Mouse (Mus musculus) MEL (cell line): ENCODE measurements around the gene Csnk2b. TPM values are rescaled to one million over a fixed set of nuclear protein-coding genes. Genes with fewer than 3 reads are reported as not detected.

ENCODE experiments used
- DNase-seq: peaks from one replicate; pipeline ENCODE4 v3.0.0; 2011; ENCODE audit warnings: low read depth, low spot score
- H3K27ac ChIP-seq: 2 replicates; pipeline ENCODE4 v1.5.1; 2012; ENCODE audit warnings: low read depth, mild to moderate bottlenecking, control low read depth, low read length, moderate library complexity; ENCODE audit not compliant: control insufficient read depth
- H3K27me3 ChIP-seq, 2 experiments: fragments of 150-350 bp in 1 of 2; sonication (generic) in 1 of 2; 2 replicates each; pipeline ENCODE4 v1.6.1; 2012; ENCODE audit warnings: low read length in 2 of 2, mild to moderate bottlenecking in 2 of 2, improper control_type of control experiment in 1 of 2, moderate library complexity in 1 of 2; ENCODE audit not compliant: insufficient read depth in 2 of 2, control insufficient read depth in 1 of 2
- H3K36me3 ChIP-seq, 2 experiments: 2 replicates each; pipeline ENCODE4 v1.6.1; 2012 to 2014; ENCODE audit warnings: low read length in 2 of 2, improper control_type of control experiment in 1 of 2, inconsistent platforms in 1 of 2, mild to moderate bottlenecking in 1 of 2; ENCODE audit not compliant: insufficient read depth in 2 of 2, control insufficient read depth in 1 of 2
- H3K4me1 ChIP-seq, 2 experiments: fragments of 150-350 bp in 1 of 2; sonication (generic) in 1 of 2; 2 replicates each; pipeline ENCODE4 v1.6.1; 2012; ENCODE audit warnings: low read length in 2 of 2, improper control_type of control experiment in 1 of 2, mild to moderate bottlenecking in 1 of 2; ENCODE audit not compliant: insufficient read depth in 2 of 2, control insufficient read depth in 1 of 2
- H3K4me3 ChIP-seq, 2 experiments: fragments of 150-350 bp in 1 of 2; sonication (generic) in 1 of 2; 2 replicates each; pipeline ENCODE4 v1.5.1; 2012; ENCODE audit warnings: low read depth in 2 of 2, low read length in 2 of 2, mild to moderate bottlenecking in 2 of 2, moderate library complexity in 2 of 2, control low read depth in 1 of 2, improper control_type of control experiment in 1 of 2; ENCODE audit not compliant: control insufficient read depth in 1 of 2, insufficient read depth in 1 of 2
- H3K79me2 ChIP-seq: 2 replicates; pipeline ENCODE4 v1.6.1; 2012; ENCODE audit warnings: mild to moderate bottlenecking, low read length, moderate library complexity; ENCODE audit not compliant: control insufficient read depth, poor library complexity, insufficient read depth
- H3K9ac ChIP-seq: 2 replicates; pipeline ENCODE4 v1.6.1; 2012; ENCODE audit warnings: low read depth, mild to moderate bottlenecking, control low read depth, low read length, moderate library complexity; ENCODE audit not compliant: control insufficient read depth, poor library complexity, severe bottlenecking
- H3K9me3 ChIP-seq: fragments of 150-350 bp; sonication (generic); replicated peaks from 2 replicates; pipeline ENCODE4 v1.6.1; 2012; ENCODE audit warnings: mild to moderate bottlenecking, low read length, improper control_type of control experiment, moderate library complexity; ENCODE audit not compliant: insufficient read depth
- BHLHE40 ChIP-seq: IDR thresholded peaks from 2 replicates; pipeline ENCODE4 v1.6.1; 2012; ENCODE audit warnings: low read depth, mild to moderate bottlenecking, inconsistent platforms, low read length, improper control_type of control experiment, borderline replicate concordance
- CHD1 ChIP-seq: IDR thresholded peaks from 2 replicates; pipeline ENCODE4 v1.6.1; 2012; ENCODE audit warnings: low read depth, mild to moderate bottlenecking, inconsistent platforms, low read length, improper control_type of control experiment
- E2F4 ChIP-seq: IDR thresholded peaks from 2 replicates; pipeline ENCODE4 v1.6.1; 2011; ENCODE audit warnings: low read depth, low read length, improper control_type of control experiment, borderline replicate concordance
- ELF1 ChIP-seq: IDR thresholded peaks from 2 replicates; pipeline ENCODE4 v1.6.1; 2014; ENCODE audit warnings: low read depth, mild to moderate bottlenecking, inconsistent platforms, low read length, improper control_type of control experiment, moderate library complexity
- EP300 ChIP-seq, 2 experiments: IDR thresholded peaks; 2 replicates each; pipeline ENCODE4 v1.6.1; 2011; ENCODE audit warnings: improper control_type of control experiment in 2 of 2, low read length in 2 of 2, low read depth in 1 of 2, mild to moderate bottlenecking in 1 of 2
- ETS1 ChIP-seq: IDR thresholded peaks from 2 replicates; pipeline ENCODE4 v1.6.1; 2012; ENCODE audit warnings: low read depth, mild to moderate bottlenecking, inconsistent platforms, low read length, improper control_type of control experiment, moderate library complexity
- HCFC1 ChIP-seq: IDR thresholded peaks from 2 replicates; pipeline ENCODE4 v1.6.1; 2012; ENCODE audit warnings: low read depth, mild to moderate bottlenecking, inconsistent platforms, low read length, improper control_type of control experiment, moderate library complexity
- KAT2A ChIP-seq: conservative IDR thresholded peaks from 2 replicates; pipeline ENCODE4 v1.6.1; 2012; ENCODE audit warnings: low read depth, low read length, improper control_type of control experiment, inconsistent platforms
- MAZ ChIP-seq: IDR thresholded peaks from 2 replicates; pipeline ENCODE4 v1.6.1; 2012; ENCODE audit warnings: low read depth, mild to moderate bottlenecking, inconsistent platforms, low read length, improper control_type of control experiment
- MEF2A ChIP-seq: IDR thresholded peaks from 2 replicates; pipeline ENCODE4 v1.6.1; 2014; ENCODE audit warnings: low read depth, mild to moderate bottlenecking, inconsistent platforms, low read length, improper control_type of control experiment; ENCODE audit not compliant: poor library complexity, insufficient replicate concordance, severe bottlenecking; ENCODE audit errors: extremely low read depth
- MYB ChIP-seq: IDR thresholded peaks from 2 replicates; pipeline ENCODE4 v1.6.1; 2011; ENCODE audit warnings: mild to moderate bottlenecking, low read depth, low read length, improper control_type of control experiment
- POLR2AphosphoS5 ChIP-seq: IDR thresholded peaks from 2 replicates; pipeline ENCODE4 v1.6.1; 2012; ENCODE audit warnings: low read depth, borderline replicate concordance, mild to moderate bottlenecking, inconsistent platforms, low read length, moderate library complexity, mixed read lengths
- TAL1 ChIP-seq: IDR thresholded peaks from 2 replicates; pipeline ENCODE4 v1.6.1; 2012; ENCODE audit warnings: mild to moderate bottlenecking, inconsistent platforms, low read length, moderate library complexity, mixed read lengths
- TBP ChIP-seq: IDR thresholded peaks from 2 replicates; pipeline ENCODE4 v1.8.0; 2011; ENCODE audit warnings: low read depth, low read length, improper control_type of control experiment
- ZMIZ1 ChIP-seq: IDR thresholded peaks from 2 replicates; pipeline ENCODE4 v1.6.1; 2012; ENCODE audit warnings: low read depth, mild to moderate bottlenecking, inconsistent platforms, low read length, improper control_type of control experiment, moderate library complexity
- polyA plus RNA-seq, 2 experiments: library from polyadenylated mRNA; stranded (reverse) in 1 of 2; unstranded in 1 of 2; fragments of >175 nt in 1 of 2; fragments of >200 nt in 1 of 2; gene quantifications; 2 replicates each; pipeline versions ENCODE4 v1.2.1 to v1.2.4; 2012; ENCODE audit warnings: low replicate concordance in 2 of 2, low read depth in 1 of 2; ENCODE audit not compliant: insufficient read length in 2 of 2, insufficient read depth in 1 of 2, missing spikeins in 1 of 2
- total RNA-seq: library from RNA; depleted of rRNA; stranded (reverse); fragments of 300-350 nt; gene quantifications from 2 replicates; pipeline ENCODE4 v1.2.3, GENCODE M21; 2012

The Csnk2b gene
- total and polyA plus RNA-seq, 3 experiments, result 222 to 607 TPM; not detected in 1

DNA sequence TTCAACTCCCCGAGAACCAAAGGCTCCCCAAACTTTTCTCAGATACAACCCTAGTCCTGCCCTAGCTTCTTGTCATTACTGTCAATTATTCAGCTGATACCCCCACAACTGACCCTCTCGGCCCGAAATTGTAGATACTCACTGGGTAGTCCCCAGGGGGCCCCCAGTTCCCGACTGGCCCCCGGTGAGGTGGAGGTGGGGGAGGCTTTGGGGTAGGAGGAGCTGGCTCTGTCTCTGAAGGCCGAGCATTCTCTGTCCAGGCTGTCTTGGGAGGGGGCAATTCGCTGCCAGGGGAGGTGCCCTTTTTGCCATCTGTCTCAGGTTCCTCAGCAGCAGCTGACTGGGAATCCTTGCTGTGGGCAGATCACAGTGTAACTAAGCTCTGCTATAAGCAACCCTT lies 37.8 kb upstream of the Csnk2b start:
- TF ChIP-seq MAZ (no peak), TBP (no peak), MEF2A (no peak), KAT2A (no peak), BHLHE40 (no peak), MYB (no peak), ELF1 (no peak), E2F4 (no peak), EP300 (IDR thresholded peaks at IDR 0.05; ENCODE audit: low read depth in 1 of 2, low read length in 2 of 2) (no peak), ETS1 (no peak), CHD1 (no peak), POLR2AphosphoS5 (no peak)
- TF ChIP-seq, all 39 proteins: peak for 0
- H3K4me3 ChIP-seq, result no peak overlapping the region
- no peak overlapping the region for H3K27ac ChIP-seq
- no peak for DNase-seq
- peaks cover 73% of the 10 kb centered on the region for H3K79me2 ChIP-seq
- H3K36me3 ChIP-seq, result peaks cover 15 to 41% of the 10 kb centered on the region in 2 experiments
- no peak overlapping the region for H3K9ac ChIP-seq
- H3K27me3 ChIP-seq, result no peaks in the 10 kb centered on the region
- peaks cover 0 to 7% of the 10 kb centered on the region in 2 experiments; a peak in 1 of 4 replicates for H3K4me1 ChIP-seq
- no peaks in the 10 kb centered on the region for H3K9me3 ChIP-seq

DNA sequence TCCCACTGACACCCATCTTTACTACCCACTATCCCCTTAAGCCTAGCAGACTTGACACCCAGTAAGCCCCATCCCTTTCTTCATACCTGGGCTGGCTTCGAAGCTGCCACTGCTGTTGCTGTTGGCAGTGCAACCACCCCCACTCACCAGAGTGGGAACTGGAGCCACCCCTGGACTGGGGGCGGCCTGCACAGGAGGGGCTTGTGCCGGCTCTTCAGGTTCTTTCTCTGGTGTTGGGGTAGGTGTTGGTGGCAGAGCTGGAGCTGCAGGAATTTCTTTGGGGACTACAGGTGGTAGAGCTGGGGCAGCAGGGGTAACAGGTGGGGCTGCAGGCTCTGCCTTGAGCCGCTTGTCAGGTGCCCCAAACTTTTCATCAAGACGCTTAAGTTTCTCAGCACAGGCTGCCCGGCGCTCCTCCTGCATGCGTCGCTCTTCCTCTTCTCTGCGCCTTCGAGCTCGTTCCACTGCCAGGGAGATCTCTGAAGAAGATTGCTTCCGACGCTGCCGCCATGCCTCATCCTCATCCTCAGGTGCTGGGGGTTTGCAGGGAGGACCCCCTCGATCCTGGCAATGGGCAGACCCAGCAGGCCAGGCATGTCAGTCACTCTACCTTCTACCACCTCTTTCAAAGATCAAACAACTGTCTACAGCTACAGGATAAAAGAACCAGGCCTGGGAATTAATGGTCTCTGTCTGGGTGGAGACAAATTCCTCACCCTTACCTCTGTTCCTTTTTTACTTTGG lies 37.2 kb upstream of the Csnk2b start:
- no peak for TF ChIP-seq BHLHE40
- TF ChIP-seq HCFC1, result no peak
- no peak for TF ChIP-seq TBP
- TF ChIP-seq TAL1, result no peak
- TF ChIP-seq ZMIZ1, result no peak
- no peak for TF ChIP-seq POLR2AphosphoS5
- TF ChIP-seq, all 39 proteins: peak for 0
- H3K36me3 ChIP-seq, result peaks cover 15 to 43% of the 10 kb centered on the region in 2 experiments
- H3K4me3 ChIP-seq, result no peak overlapping the region
- no peaks in the 10 kb centered on the region for H3K9me3 ChIP-seq
- no peak overlapping the region for H3K27ac ChIP-seq
- peaks cover 67% of the 10 kb centered on the region for H3K79me2 ChIP-seq
- H3K27me3 ChIP-seq, result no peaks in the 10 kb centered on the region
- peaks cover 0 to 7% of the 10 kb centered on the region in 2 experiments; a peak in 1 of 4 replicates for H3K4me1 ChIP-seq
- no peak for DNase-seq
- no peak overlapping the region for H3K9ac ChIP-seq
